9 mouse cellular contexts compared by ENCODE assay signal in genomic region chr8:47345772-47346103, GRCm38 (mm10).
A peak's percentile ranks its signal among the peaks of the same experiment; 100 is the strongest.
DNase-seq lines count a peak whose midpoint lies in the region; ATAC-seq and TF ChIP-seq lines count a peak whose summit lies in the region.
"Had no signal": no experiment of that assay in that cellular context is flagged by ENCODE, and none has a peak within 500 bp of the region (broad histone marks: within the 10 kb centered on the region; RNA-seq: fewer than 3 reads in every experiment).

No protein-coding gene starts in this region.

- no peak overlapping the region for H3K9ac ChIP-seq in liver, embryonic 12.5 days

- peak; percentile 74 for TF ChIP-seq POLR2A in cortical plate, adult 2 months (IDR thresholded peaks at IDR 0.05; ENCODE audit: extremely low read depth, insufficient read depth, low read length)

- 85% methylated on average over 9 of the region's 9 CpGs for WGBS in liver, embryonic 12.5 days (ENCODE audit: insufficient replicate concordance)

- H3K27ac ChIP-seq in cortical plate, adult 2 months (ENCODE audit: insufficient read depth, low read length): 0 out of 2 replicates have a peak overlapping the region, but pooled peaks have one; percentile 19
- no peak overlapping the region for H3K27ac ChIP-seq in liver, embryonic 12.5 days
- H3K27ac ChIP-seq: macrophage had no signal

- no peaks in the 10 kb centered on the region for H3K27me3 ChIP-seq in liver, embryonic 12.5 days (replicated peaks)

- no peak overlapping the region for H3K4me2 ChIP-seq in liver, embryonic 12.5 days

- peak; percentile 77 to 83 for DNase-seq in frontal cortex, postnatal 10 days (ENCODE audit: low spot score in 2 of 2)
- peak; percentile 83 to 85 for DNase-seq in left cerebral cortex, adult 8-10 months (ENCODE audit: low spot score in 2 of 2)
- DNase-seq in retina, adult 2 months (ENCODE audit: low read depth, low spot score): peak; percentile 71
- no peak for DNase-seq in spleen, postnatal 4 days (ENCODE audit: low spot score in 2 of 2)
- no peak for DNase-seq in gastrocnemius, adult 8-10 months (ENCODE audit: low spot score in 2 of 2)
- DNase-seq in thymus, adult 18-20 months: no peak

- no peak for ATAC-seq in liver, embryonic 12.5 days

- H3K9me3 ChIP-seq in liver, embryonic 12.5 days (replicated peaks): no peaks in the 10 kb centered on the region

- 0 out of 2 replicates have a peak overlapping the region, but pooled peaks have one; percentile 11 for H3K4me3 ChIP-seq in cortical plate, adult 2 months (ENCODE audit: insufficient read depth, low read length)
- no peak overlapping the region for H3K4me3 ChIP-seq in liver, embryonic 12.5 days

- TF ChIP-seq CTCF in cortical plate, adult 2 months (IDR thresholded peaks at IDR 0.05; ENCODE audit: extremely low read depth, insufficient read depth, low read length): no peak

- no peaks in the 10 kb centered on the region for H3K36me3 ChIP-seq in liver, embryonic 12.5 days

- H3K4me1 ChIP-seq in cortical plate, adult 2 months (ENCODE audit: control insufficient read depth, insufficient read depth, low read length): peaks cover 3% of the 10 kb centered on the region; the same call in 1 of the 2 replicates
- no peaks in the 10 kb centered on the region for H3K4me1 ChIP-seq in liver, embryonic 12.5 days

Comparison
In these comparisons a context has a peak if more than half of its experiments do, and no peak if none do; other contexts are left out.
1. DNase-seq: peak in frontal cortex, postnatal 10 days (2 of 2), left cerebral cortex, adult 8-10 months (2 of 2) and retina, adult 2 months (single experiment); none in spleen, postnatal 4 days (0 of 2), gastrocnemius, adult 8-10 months (0 of 2) and thymus, adult 18-20 months (0 of 2).